Mouse (Mus musculus): ENCODE results near the gene Nutm1. TPM values are rescaled to one million over a fixed set of nuclear protein-coding genes. Genes with fewer than 3 reads are reported as not detected.

Gene Nutm1
- 0.02 TPM in 1 of 2 replicates, not detected in the other for polyA plus RNA-seq (2015; fragmentation: Nextera tagmentation; extraction: Ambion mirVana)

GRCm38 (mm10) chr2:112259241-112259962 lies at the start of gene Nutm1:
Gene Nutm1 (minus strand): TSS chr2:112259291.
- DNase-seq (no peak), ATAC-seq (no peak)
- Histone ChIP-seq H3K4me3 (ENCODE audit: low read depth, low read length) (no peak within 1 kb of the TSS), H3K27me3 (ENCODE audit: insufficient read depth, low read length) (no peaks in the 10 kb centered on the region), H3K9ac (replicated peaks) (no peak within 1 kb of the TSS), H3K9me3 (ENCODE audit: low read length) (no peaks in the 10 kb centered on the region), H3K27ac (ENCODE audit: low read depth) (no peak within 1 kb of the TSS), H3K4me2 (ENCODE audit: low read depth, low read length) (no peak within 1 kb of the TSS), H3K4me1 (ENCODE audit: insufficient read depth) (peaks cover 9% of the 10 kb centered on the region), H3K36me3 (replicated peaks; ENCODE audit: insufficient read depth, low read length) (no peaks in the 10 kb centered on the region)
- TF ChIP-seq CTCF (IDR thresholded peaks at IDR 0.05; ENCODE audit: low read depth), result peak; percentile 33; the same call in 1 of the 2 replicates
- no peak for TF ChIP-seq EP300 (IDR thresholded peaks at IDR 0.05; ENCODE audit: low read depth)
- 66% methylated on average over 10 of the region's 10 CpGs for WGBS (ENCODE audit: insufficient replicate concordance)

DNA sequence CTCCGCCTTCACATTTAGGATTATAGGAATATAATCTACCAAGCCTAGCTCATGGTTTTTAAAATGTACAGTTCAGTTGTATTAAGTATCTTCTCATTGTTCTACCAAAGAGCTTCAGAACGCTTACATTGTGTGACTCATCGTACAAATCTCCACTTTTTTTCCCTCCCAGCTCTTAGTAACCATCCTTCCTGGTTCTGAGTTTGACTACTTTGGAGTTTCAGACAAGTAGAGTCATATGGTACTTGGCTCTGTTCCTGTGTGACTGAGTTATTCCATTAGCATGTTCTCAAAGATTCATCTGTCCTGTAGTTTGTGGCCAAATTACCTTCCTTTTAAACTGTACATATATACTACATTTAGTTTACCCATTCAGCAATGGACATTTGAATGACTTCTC lies 49.6 kb upstream of the Nutm1 start:
- H3K4me1 ChIP-seq (ENCODE audit: insufficient read depth), result no peaks in the 10 kb centered on the region
- DNase-seq (no peak), ATAC-seq (no peak)

DNA sequence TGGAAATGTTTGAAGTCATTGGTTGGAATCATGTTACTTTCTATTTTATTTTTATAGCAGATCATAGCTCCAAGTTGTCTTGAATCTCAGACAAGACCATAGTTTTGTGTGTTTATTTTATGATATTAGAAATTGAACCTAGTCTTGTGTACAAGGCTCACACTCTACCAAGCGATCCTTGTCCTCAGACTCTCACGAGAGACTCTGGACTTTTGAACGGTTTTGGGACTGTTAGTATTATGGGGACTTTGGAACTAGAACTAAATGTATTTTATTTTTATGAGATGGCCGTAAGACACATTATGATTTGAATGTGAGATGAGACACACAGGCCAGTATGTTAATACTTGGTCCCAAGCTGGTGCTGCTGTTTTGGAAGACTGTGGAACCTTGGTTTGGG lies 39.1 kb upstream of the Nutm1 start:
- Histone ChIP-seq H3K9ac (replicated peaks) (no peak overlapping the region), H3K27me3 (ENCODE audit: insufficient read depth, low read length) (no peaks in the 10 kb centered on the region), H3K36me3 (replicated peaks; ENCODE audit: insufficient read depth, low read length) (no peaks in the 10 kb centered on the region; the same call in 1 of the 2 replicates), H3K4me1 (ENCODE audit: insufficient read depth) (no peaks in the 10 kb centered on the region), H3K27ac (ENCODE audit: low read depth) (no peak overlapping the region), H3K9me3 (ENCODE audit: low read length) (no peaks in the 10 kb centered on the region), H3K4me3 (ENCODE audit: low read depth, low read length) (no peak overlapping the region), H3K4me2 (ENCODE audit: low read depth, low read length) (no peak overlapping the region)
- WGBS (ENCODE audit: insufficient replicate concordance), result 85% methylated on average over 4 of the region's 4 CpGs
- DNase-seq, result no peak
- TF ChIP-seq CTCF (IDR thresholded peaks at IDR 0.05; ENCODE audit: low read depth) (no peak), EP300 (IDR thresholded peaks at IDR 0.05; ENCODE audit: low read depth) (no peak)
- no peak for ATAC-seq

More for the DNA sequence above, 49.6 kb upstream of the Nutm1 start:
- no peaks in the 10 kb centered on the region for H3K27me3 ChIP-seq (ENCODE audit: insufficient read depth, low read length)
- no peaks in the 10 kb centered on the region for H3K9me3 ChIP-seq (ENCODE audit: low read length)
- no peak overlapping the region for H3K4me2 ChIP-seq (ENCODE audit: low read depth, low read length)
- no peaks in the 10 kb centered on the region for H3K36me3 ChIP-seq (replicated peaks; ENCODE audit: insufficient read depth, low read length)
- TF ChIP-seq CTCF (IDR thresholded peaks at IDR 0.05; ENCODE audit: low read depth) (no peak), EP300 (IDR thresholded peaks at IDR 0.05; ENCODE audit: low read depth) (no peak)
- H3K27ac ChIP-seq (ENCODE audit: low read depth), result no peak overlapping the region
- no peak overlapping the region for H3K9ac ChIP-seq (replicated peaks)
- H3K4me3 ChIP-seq (ENCODE audit: low read depth, low read length), result no peak overlapping the region
- 73% methylated on average over 3 of the region's 3 CpGs for WGBS (ENCODE audit: insufficient replicate concordance)

- no peaks in the 10 kb centered on the region for H3K9me3 ChIP-seq (ENCODE audit: low read length)
- H3K9ac ChIP-seq (replicated peaks), result no peak overlapping the region
- H3K27me3 ChIP-seq (ENCODE audit: insufficient read depth, low read length), result no peaks in the 10 kb centered on the region
- no peak overlapping the region for H3K4me2 ChIP-seq (ENCODE audit: low read depth, low read length)
- ATAC-seq, result no peak
- WGBS (ENCODE audit: insufficient replicate concordance), result 80% methylated on average over 3 of the region's 3 CpGs
- no peak for TF ChIP-seq CTCF (IDR thresholded peaks at IDR 0.05; ENCODE audit: low read depth)
- no peak for TF ChIP-seq EP300 (IDR thresholded peaks at IDR 0.05; ENCODE audit: low read depth)
- no peak overlapping the region for H3K4me3 ChIP-seq (ENCODE audit: low read depth, low read length)
- no peak overlapping the region for H3K27ac ChIP-seq (ENCODE audit: low read depth)
- no peaks in the 10 kb centered on the region for H3K4me1 ChIP-seq (ENCODE audit: insufficient read depth)
- no peak for DNase-seq
- H3K36me3 ChIP-seq (replicated peaks; ENCODE audit: insufficient read depth, low read length), result no peaks in the 10 kb centered on the region; the same call in 1 of the 2 replicates
Observed at GRCm38 (mm10) chr2:112296211-112296610, 37.1 kb upstream of the Nutm1 start.

DNA sequence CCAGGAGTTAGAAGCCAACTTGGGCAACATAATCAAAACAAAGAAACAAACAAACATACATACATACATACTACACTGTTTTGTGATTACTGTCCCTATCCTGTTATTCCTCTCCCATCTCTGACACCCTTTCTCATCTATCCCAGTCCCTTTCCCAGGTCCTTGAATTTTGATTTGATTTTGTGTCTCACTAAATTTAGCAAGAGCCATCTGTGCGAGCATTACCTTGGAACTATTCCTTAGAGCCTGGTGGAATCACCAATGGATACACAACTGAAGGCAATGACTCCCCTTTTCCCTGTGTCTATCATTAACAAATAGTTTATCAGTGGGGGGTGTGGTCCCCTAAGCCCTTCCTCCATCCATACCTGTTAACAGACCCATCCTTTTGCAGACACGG lies 33.7 kb upstream of the Nutm1 start:
- 88% methylated on average over 2 of the region's 2 CpGs for WGBS (ENCODE audit: insufficient replicate concordance)
- H3K4me1 ChIP-seq (ENCODE audit: insufficient read depth), result no peaks in the 10 kb centered on the region
- no peak for DNase-seq

GRCm38 (mm10) chr2:112289507-112289906 lies 30.4 kb upstream of the Nutm1 start:
- H3K4me2 ChIP-seq (ENCODE audit: low read depth, low read length), result no peak overlapping the region
- H3K36me3 ChIP-seq (replicated peaks; ENCODE audit: insufficient read depth, low read length), result no peaks in the 10 kb centered on the region; the same call in 1 of the 2 replicates
- H3K4me1 ChIP-seq (ENCODE audit: insufficient read depth), result peaks cover 9% of the 10 kb centered on the region
- H3K27me3 ChIP-seq (ENCODE audit: insufficient read depth, low read length), result no peaks in the 10 kb centered on the region
- no peak for ATAC-seq
- H3K27ac ChIP-seq (ENCODE audit: low read depth), result no peak overlapping the region
- H3K9me3 ChIP-seq (ENCODE audit: low read length), result no peaks in the 10 kb centered on the region
- H3K4me3 ChIP-seq (ENCODE audit: low read depth, low read length), result no peak overlapping the region
- no peak for DNase-seq
- H3K9ac ChIP-seq (replicated peaks), result no peak overlapping the region
- TF ChIP-seq CTCF (IDR thresholded peaks at IDR 0.05; ENCODE audit: low read depth) (no peak), EP300 (IDR thresholded peaks at IDR 0.05; ENCODE audit: low read depth) (no peak)
- 87% methylated on average over 3 of the region's 3 CpGs for WGBS (ENCODE audit: insufficient replicate concordance)

More for the DNA sequence above, 33.7 kb upstream of the Nutm1 start:
- TF ChIP-seq EP300 (IDR thresholded peaks at IDR 0.05; ENCODE audit: low read depth) (no peak), CTCF (IDR thresholded peaks at IDR 0.05; ENCODE audit: low read depth) (no peak)
- Histone ChIP-seq H3K9ac (replicated peaks) (no peak overlapping the region), H3K4me3 (ENCODE audit: low read depth, low read length) (no peak overlapping the region), H3K4me2 (ENCODE audit: low read depth, low read length) (no peak overlapping the region), H3K36me3 (replicated peaks; ENCODE audit: insufficient read depth, low read length) (no peaks in the 10 kb centered on the region; the same call in 1 of the 2 replicates), H3K9me3 (ENCODE audit: low read length) (no peaks in the 10 kb centered on the region), H3K27me3 (ENCODE audit: insufficient read depth, low read length) (no peaks in the 10 kb centered on the region), H3K27ac (ENCODE audit: low read depth) (no peak overlapping the region)
- no peak for ATAC-seq
